Mouse (Mus musculus): ENCODE measurements around the gene Cav2.

The Cav2 gene

DNA sequence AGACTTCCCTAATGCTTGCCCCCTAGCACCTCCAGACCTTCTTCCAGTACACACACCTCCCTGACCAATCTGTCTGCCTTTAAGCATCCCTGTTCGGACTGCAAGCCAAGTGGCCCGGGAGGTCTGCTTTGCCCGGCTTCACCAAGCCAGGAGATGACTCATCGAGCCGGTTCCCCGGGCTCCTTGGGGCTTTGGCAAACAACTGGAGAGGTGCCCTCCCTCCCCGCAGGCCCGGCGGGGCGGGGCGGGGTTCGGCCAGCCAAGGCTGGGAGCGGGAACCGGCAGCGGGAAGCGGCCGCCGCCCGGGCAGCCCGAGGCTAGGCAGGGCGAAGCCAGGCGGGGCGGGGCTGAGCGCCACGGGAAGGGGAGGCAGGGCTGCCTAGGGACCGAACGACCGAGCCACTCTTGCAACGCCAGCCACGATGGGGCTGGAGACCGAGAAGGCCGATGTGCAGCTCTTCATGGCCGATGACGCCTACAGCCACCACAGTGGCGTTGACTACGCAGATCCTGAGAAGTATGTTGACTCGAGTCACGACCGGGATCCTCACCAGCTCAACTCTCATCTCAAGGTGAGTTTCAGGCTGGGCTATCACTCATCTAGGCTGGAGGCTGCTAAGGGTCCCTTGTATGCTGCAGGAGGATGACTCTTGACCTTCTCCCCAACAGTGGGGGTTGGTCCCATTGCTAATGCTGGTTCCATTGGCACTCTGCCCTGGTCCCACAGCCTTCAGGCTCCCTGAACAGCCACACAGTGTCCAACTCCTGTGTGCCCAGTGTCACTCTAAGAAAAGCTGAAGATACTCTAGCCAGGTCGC is at the start of gene Cav2:
TSS of gene Cav2 (plus strand) at position 247 of the 818 bp plus-strand sequence.
- DNase-seq (ENCODE audit: low spot score in 2 of 2), result peak; percentile 53 to 61

DNA sequence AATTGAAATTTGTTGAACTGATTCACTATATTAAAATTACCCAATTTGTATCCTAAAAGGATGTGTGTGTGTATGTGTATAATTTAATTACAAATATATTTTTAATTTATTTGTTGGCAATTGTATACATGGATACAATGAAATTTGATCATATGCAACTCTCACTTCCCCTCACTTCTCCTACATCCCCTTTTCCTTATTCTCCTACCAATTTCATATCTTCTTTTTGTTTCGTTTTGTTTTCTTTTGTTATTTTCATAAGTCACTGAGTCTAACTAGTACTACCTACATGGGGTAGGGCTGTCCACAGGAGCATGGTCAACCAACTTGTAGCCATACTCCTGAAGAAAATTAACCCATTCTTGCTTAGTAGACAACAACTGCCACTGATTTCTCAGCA is 41.3 kb upstream of the Cav2 start:
- DNase-seq (ENCODE audit: low spot score in 2 of 2), result no peak

DNA sequence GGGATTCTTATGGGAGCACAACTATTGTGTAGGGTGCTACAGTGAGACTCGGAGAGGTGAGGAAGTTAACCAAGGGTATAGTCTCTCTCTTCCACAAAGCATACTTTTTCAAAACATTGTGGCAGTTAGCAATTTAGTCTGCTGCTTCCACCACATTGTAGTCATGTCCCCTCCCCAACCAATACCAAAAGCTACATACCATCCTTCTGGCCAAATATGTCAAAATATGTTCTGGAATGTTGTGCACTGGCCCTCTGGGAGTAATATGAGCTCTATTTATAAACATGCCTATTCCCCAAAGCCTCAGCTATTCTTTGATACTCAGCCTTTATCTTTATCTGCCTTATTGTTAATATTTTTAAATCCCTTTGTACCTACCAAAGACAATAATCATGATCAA is 40.0 kb upstream of the Cav2 start:
- no peak for DNase-seq (ENCODE audit: low spot score in 2 of 2)

- no peak for DNase-seq (ENCODE audit: low spot score in 2 of 2)
Observed at GRCm38 (mm10) chr6:17246959-17247358, 34.0 kb upstream of the Cav2 start.

DNA sequence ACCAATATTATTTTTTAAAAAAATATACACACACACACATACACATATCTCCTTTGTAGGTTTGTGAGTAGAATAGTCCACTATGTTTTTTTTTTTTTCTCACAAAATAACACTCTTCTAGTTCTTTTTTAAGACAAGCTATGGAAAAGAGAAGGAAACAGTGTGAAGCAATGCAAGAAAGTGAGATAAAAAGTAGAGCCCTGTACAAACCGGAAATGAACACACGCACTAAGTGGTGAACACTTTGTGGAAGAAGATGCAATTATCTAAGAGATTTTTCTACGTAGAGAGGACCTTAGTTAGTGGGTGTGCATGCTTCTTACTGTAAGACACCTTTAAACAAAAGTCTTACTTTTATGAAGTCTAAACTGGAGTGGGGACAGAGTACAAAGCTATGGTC is 33.3 kb upstream of the Cav2 start:
- no peak for DNase-seq (ENCODE audit: low spot score in 2 of 2)

DNA sequence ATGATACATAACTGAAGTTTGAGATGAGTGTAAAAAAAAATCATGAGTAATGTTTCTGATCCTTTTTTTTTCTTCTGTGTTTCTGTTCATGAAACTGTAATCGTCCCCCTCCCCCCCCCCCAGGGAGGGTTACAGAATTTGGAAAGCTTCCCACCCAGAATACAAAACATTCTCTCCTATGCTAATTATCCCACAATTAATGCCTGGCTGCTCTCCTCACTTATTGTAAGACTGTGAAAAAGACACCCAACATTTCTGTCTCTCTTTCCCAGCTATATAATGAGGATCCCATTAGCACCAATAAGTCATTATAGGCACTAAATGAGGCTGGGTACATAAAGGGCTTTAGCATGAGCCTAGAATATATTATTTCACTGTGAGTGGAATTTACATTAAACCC is 32.7 kb upstream of the Cav2 start:
- no peak for DNase-seq (ENCODE audit: low spot score in 2 of 2)

DNA sequence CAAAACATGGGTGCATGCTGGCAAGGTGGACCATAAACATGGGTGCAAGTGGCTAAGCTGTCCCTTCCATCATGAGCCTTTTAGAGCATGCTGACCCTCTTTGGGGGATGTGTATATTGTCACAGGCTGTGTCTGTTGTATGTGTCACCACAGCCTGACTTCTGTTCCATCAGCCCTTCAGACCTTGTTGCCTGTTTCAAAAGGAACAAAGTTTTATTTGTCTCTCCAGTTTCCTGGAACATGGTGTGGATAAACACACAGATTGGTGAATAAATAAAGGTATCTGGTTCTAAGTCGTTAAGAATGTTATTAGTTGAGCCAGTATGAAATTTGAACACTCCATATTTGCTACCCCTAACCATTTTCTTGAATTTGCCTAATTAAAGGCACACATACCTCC is 29.0 kb upstream of the Cav2 start:
- no peak for DNase-seq (ENCODE audit: low spot score in 2 of 2)

DNA sequence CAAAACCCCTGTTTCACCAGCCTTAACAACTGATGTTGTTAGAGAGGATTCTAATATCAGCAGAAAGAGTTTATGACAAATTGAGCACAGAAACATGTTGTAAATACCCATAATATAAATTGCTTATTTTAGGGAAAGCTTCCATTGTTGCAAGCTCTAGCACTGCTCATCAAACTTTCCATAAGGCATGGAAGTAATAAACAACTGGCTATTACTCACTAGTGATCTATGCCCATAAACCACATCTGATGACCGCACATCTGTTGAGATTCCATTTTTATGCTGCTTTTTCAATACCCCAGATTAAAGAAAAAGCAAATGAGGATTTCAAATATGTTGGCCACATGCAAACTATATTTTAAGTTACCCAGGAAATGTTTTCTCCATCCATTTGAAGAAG is 22.8 kb upstream of the Cav2 start:
- DNase-seq (ENCODE audit: low spot score in 2 of 2), result no peak

- no peak for DNase-seq (ENCODE audit: low spot score in 2 of 2)
Observed at GRCm38 (mm10) chr6:17258911-17259310, 22.1 kb upstream of the Cav2 start.

DNA sequence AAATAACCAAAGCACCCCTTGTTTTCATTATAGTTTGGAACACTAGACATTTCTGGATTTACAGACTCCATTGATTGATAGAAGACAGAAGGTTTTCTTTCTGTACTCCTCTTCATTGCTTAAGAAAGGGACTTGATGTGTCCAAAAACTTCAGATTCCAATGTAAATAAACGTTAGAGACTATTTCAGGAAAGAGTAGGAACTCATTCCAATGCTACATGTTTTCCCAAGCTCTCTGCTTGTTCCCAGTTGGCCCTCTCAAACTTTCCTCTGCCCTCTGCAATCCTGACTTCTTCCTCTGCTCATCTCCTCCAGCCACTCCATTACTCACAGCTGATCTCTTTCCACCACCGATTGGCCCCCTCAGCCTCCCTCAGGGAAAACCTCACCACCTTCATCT is 18.2 kb upstream of the Cav2 start:
- DNase-seq (ENCODE audit: low spot score in 2 of 2), result no peak

GRCm38 (mm10) chr6:17265043-17265442 is 15.9 kb upstream of the Cav2 start:
- no peak for DNase-seq (ENCODE audit: low spot score in 2 of 2)

- no peak for DNase-seq (ENCODE audit: low spot score in 2 of 2)
Observed at GRCm38 (mm10) chr6:17266466-17266865, 14.5 kb upstream of the Cav2 start.

GRCm38 (mm10) chr6:17278366-17278765 is 2.6 kb upstream of the Cav2 start:
- DNase-seq (ENCODE audit: low spot score in 2 of 2), result no peak

DNA sequence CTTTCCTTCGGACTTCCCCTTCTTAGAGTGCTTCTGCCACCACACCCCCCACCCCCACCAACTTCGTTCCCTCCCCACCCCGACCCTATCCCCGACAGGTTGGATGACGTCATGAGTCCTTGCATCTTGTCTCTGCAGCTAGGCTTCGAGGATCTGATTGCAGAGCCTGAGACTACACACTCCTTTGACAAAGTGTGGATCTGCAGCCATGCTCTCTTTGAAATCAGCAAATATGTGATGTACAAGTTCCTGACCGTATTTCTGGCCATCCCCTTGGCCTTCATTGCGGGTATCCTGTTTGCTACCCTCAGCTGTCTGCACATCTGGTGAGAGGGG is 740 bp downstream of the Cav2 start:
- DNase-seq (ENCODE audit: low spot score in 2 of 2), result no peak

GRCm38 (mm10) chr6:17282159-17282558 is 1.2 kb downstream of the Cav2 start:
- no peak for DNase-seq (ENCODE audit: low spot score in 2 of 2)

DNA sequence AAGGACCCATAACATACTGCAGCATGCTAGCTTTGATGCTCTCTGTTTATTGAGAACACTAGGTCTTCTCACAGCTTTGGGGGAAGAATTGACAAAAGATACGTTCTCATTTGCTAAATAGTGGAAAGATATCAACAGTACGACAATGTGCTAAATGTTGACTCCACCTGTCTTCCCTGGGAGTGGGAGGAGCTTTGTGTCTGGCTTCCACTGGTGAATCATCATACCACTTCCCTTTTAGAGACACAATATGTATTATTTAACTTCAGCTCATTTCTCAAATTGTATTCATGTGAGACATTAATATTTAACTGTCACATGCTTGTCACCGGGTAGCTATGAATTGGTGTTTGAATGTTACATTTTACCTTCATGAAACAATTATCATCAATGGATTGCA is 2.8 kb downstream of the Cav2 start:
- DNase-seq (ENCODE audit: low spot score in 2 of 2), result no peak

- DNase-seq (ENCODE audit: low spot score in 2 of 2), result no peak
Observed at GRCm38 (mm10) chr6:17286381-17286780, 5.4 kb downstream of the Cav2 start.

DNA sequence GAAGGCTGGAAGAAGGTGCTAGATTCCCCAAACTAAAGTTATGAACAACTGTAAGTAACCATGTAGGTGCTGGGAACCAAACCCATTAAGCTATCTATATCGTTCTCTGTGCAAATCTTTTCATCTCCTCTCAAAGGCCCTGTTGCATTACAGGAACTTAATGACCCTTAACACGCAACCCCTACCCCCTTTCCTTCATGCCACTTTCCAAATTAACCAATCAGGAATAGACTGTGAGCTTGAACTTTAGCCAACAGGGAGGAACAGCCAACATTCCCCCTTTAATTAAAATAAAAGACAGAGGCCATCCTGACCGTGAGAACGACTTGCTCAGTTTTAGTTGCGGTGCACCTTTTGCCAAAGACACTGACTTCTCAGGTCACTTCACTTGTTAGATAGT is 14.1 kb downstream of the Cav2 start:
- DNase-seq (ENCODE audit: low spot score in 2 of 2), result no peak

DNA sequence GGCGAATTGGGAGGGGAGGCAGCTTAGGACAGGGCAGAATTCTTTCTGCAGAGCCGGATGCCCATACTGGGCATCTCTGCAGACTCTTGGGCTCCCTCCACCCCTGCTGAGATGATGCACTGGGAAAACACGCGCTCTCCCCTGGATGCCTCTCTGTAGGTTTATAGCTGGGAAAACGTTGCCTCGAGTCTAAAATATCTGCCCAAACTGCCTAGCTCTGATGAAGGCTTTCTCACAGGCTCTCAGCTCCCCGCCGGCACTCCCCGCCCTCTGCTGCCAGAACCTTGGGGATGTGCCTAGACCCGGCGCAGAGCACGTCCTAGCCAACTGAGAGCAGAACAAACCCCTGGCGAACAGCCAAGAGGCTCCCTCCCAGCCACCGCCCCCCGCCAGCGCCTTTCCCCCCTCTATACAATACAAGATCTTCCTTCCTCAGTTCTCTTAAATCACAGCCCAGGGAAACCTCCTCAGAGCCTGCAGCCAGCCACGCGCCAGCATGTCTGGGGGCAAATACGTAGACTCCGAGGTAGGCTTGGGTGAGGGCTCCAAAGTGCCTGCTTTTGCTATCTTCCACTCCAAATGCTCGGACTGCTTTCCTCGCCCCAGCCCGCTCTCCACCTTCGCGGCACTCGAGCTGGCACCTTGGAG is 25.1 kb downstream of the Cav2 start, which contains the start of gene Cav1:
TSS of gene Cav1 (plus strand) at position 382 of the 648 bp plus-strand sequence.
- DNase-seq (ENCODE audit: low spot score in 2 of 2), result peak; percentile 82 to 83

GRCm38 (mm10) chr6:17306602-17307325 is 25.8 kb downstream of the Cav2 start:
- DNase-seq (ENCODE audit: low spot score in 2 of 2), result peak in 1 of 2 experiments; percentile 31

- DNase-seq (ENCODE audit: low spot score in 2 of 2), result peak; percentile 48 to 68
Observed at GRCm38 (mm10) chr6:17307461-17308115, 26.6 kb downstream of the Cav2 start.

DNA sequence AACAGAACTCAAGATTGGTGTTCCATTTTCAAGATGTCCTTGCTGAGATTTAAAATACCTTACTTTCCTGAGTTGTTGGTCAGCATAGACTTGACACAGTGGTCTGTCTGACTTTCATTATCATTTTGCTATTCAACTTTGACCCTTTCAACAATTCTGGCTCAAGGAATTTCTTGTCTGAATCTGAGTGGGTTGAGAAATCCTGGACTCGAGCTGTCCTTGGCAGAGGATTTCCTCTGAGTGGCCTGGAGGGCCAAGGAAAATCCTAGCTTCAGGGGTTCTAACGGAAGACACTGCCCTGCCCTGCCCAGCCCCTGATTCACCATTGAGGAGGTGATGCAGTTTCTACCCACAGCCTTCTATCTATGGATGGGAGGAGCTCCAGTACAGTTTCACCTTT is 27.7 kb downstream of the Cav2 start:
- no peak for DNase-seq (ENCODE audit: low spot score in 2 of 2)
